Mouse (Mus musculus) kidney, adult 2 months (tissue): ENCODE measurements around the gene Hadhb.

Source experiments
- CTCF ChIP-seq: fragments of 200-500 bp; conservative IDR thresholded peaks from 2 replicates; pipeline ENCODE4 v1.5.1; 2011; ENCODE audit warnings: low read depth, mild to moderate bottlenecking, control low read depth, low read length, moderate library complexity, mixed read lengths; ENCODE audit not compliant: insufficient read depth, insufficient read length
- POLR2A ChIP-seq: fragments of 200-500 bp; IDR thresholded peaks from one replicate; pipeline ENCODE4 v1.6.1; 2011; ENCODE audit warnings: low read depth, low read length, control low read depth

- TF ChIP-seq CTCF, result no peak
- no peak for TF ChIP-seq POLR2A
These were observed 44.5 kb upstream of the Hadhb start for GRCm38 (mm10) chr5:30110371-30111060.
